ENCODE assay signal across 8 mouse cellular contexts in genomic region chr4:152325574-152326411, GRCm38 (mm10). TPM values are rescaled to one million over a fixed set of nuclear protein-coding genes. Genes with fewer than 3 reads are reported as not detected.
DNase-seq lines count a peak whose midpoint lies in the region; ATAC-seq lines count a peak whose summit lies in the region.

TSS of gene Rpl22 (plus strand) at chr4:152325742.

- H3K9me3 ChIP-seq in hindbrain, embryonic 16.5 days (ENCODE audit: control insufficient read depth, low read length) = no peaks in the 10 kb centered on the region

- peaks cover 49% of the 10 kb centered on the region for H3K79me2 ChIP-seq in macrophage (ENCODE audit: inconsistent target)

- H3K27ac ChIP-seq in hindbrain, embryonic 16.5 days (ENCODE audit: low read depth, low read length) = peak within 1 kb of the TSS; percentile 83
- H3K27ac ChIP-seq in macrophage = peak within 1 kb of the TSS; percentile 65

- DNase-seq in WW6 (ENCODE audit: low read depth, low spot score) = peak; percentile 90
- DNase-seq in cerebellum, postnatal 4 days (ENCODE audit: low spot score in 2 of 2) = peak; percentile 78 to 90
- DNase-seq in gastrocnemius, adult 18-20 months (ENCODE audit: low spot score) = peak; percentile 95
- peak; percentile 92 to 95 for DNase-seq in left cerebral cortex, adult 18-20 months (ENCODE audit: low spot score in 2 of 2)
- peak; percentile 97 for DNase-seq in right cerebral cortex, adult 18-20 months
- DNase-seq in urinary bladder, postnatal 10 days (ENCODE audit: low spot score) = peak; percentile 64

- H3K27me3 ChIP-seq in hindbrain, embryonic 16.5 days (replicated peaks; ENCODE audit: control insufficient read depth, insufficient read depth, low read length) = 0 out of 2 replicates have a peak, but pooled peaks cover 2% of the 10 kb centered on the region

- H3K4me2 ChIP-seq in hindbrain, embryonic 16.5 days (ENCODE audit: low read length) = peak within 1 kb of the TSS; percentile 86

- peak within 1 kb of the TSS; percentile 93 for H3K4me3 ChIP-seq in hindbrain, embryonic 16.5 days (ENCODE audit: low read length)
- peak within 1 kb of the TSS; percentile 81 for H3K4me3 ChIP-seq in macrophage (ENCODE audit: inconsistent target)

- WGBS in hindbrain, embryonic 16.5 days = under 1% methylated on average over 62 of the region's 70 CpGs
- WGBS in macrophage (ENCODE audit: missing documents) = 1% methylated on average over 66 of the region's 70 CpGs

- peaks cover 15% of the 10 kb centered on the region for H3K4me1 ChIP-seq in hindbrain, embryonic 16.5 days (ENCODE audit: control insufficient read depth, insufficient read depth, low read depth, low read length)

- peaks cover 10% of the 10 kb centered on the region for H3K36me3 ChIP-seq in hindbrain, embryonic 16.5 days (ENCODE audit: control insufficient read depth, insufficient read depth, low read length)
- peaks cover 23% of the 10 kb centered on the region; the same call in 1 of the 2 replicates for H3K36me3 ChIP-seq in macrophage (ENCODE audit: inconsistent target)

- peak; percentile 97 for ATAC-seq in hindbrain, embryonic 16.5 days

- H3K9ac ChIP-seq in hindbrain, embryonic 16.5 days (ENCODE audit: low read depth, low read length) = peak within 1 kb of the TSS; percentile 95

RNA-seq across cellular contexts. Expression of gene Rpl22, which starts in this region (rescaled TPM):
- total RNA-seq in gastrocnemius, adult 18-20 months (2021) = 100 to 1,000 TPM; 249 to 251 TPM
- 125 and 138 TPM in 2 replicates for polyA plus RNA-seq in hindbrain, embryonic 16.5 days (2015; fragmentation: Nextera tagmentation; extraction: Ambion mirVana)
- 100 to 1,000 TPM; 162 to 191 TPM for total RNA-seq in left cerebral cortex, adult 18-20 months (2021)
- total RNA-seq in macrophage (2018; cell fraction: chromatin; rRNA removed) = 100 to 1,000 TPM in 1 of 26 experiments, 10 to 100 TPM in 25; 10.9 to 129 (median 44.2) TPM
- 100 to 1,000 TPM; 265 to 772 (median 422) TPM for total RNA-seq in macrophage (2018; cell fraction: cytosol; rRNA removed)
- total RNA-seq in macrophage (2018; cell fraction: nucleus; rRNA removed) = 100 to 1,000 TPM in 3 of 26 experiments, 10 to 100 TPM in 23; 33.6 to 124 (median 63.7) TPM
- polyA plus RNA-seq in macrophage (2018) = 548 to 903 TPM (median 773 TPM) in 3 replicates

Comparison
In these comparisons a context has a peak if more than half of its experiments do, and no peak if none do; other contexts are left out.
1. Peak in every context shown above with its lines: DNase-seq, ATAC-seq, H3K4me3 ChIP-seq and H3K27ac ChIP-seq.